16 mouse cellular contexts compared by ENCODE assay signal in the genomic region with DNA sequence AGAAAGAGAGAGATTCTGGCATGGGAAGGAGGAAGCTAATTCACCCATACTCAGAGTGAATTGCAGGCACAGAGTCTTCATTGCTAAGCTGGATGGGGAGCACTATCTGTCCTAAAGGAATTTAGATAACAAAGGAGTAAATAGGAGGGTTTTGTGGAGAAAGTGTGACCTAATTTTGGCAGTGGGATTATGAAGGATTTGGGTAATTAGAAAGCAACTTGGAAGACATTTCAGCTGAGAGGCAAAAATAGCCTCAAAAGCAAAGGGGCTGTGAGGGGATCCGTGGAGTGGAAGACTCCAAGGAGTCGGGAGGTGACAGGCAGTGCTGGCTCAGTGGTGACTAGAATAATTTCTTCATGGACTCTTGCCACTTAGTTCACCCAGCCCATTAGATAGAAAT.
DNase-seq lines count a peak whose midpoint lies in the region; ATAC-seq lines count a peak whose summit lies in the region.
"Had no signal": no experiment of that assay in that cellular context is flagged by ENCODE, and none has a peak within 500 bp of the region (broad histone marks: within the 10 kb centered on the region; RNA-seq: fewer than 3 reads in every experiment).

No protein-coding gene starts in this region.

- peak; percentile 7 for DNase-seq in retina, postnatal 1 day
- no peak for DNase-seq in retina, embryonic 14.5 days (ENCODE audit: low spot score)
- DNase-seq: adrenal gland, adult 2 months; adrenal gland, postnatal 10 days; adrenal gland, postnatal 25 days; cerebellum, adult 11-12 months; cerebellum, adult 2 months; cerebellum, adult 9-10 months; cerebellum, postnatal 10 days; cerebellum, postnatal 25 days had no signal

- no peaks in the 10 kb centered on the region for H3K27me3 ChIP-seq in forebrain, embryonic 16.5 days (replicated peaks; ENCODE audit: control insufficient read depth, insufficient read depth, low read length)
- H3K27me3 ChIP-seq in forebrain, embryonic 12.5 days, result no peaks in the 10 kb centered on the region
- H3K27me3 ChIP-seq in hindbrain, embryonic 12.5 days, result no peaks in the 10 kb centered on the region
- H3K27me3 ChIP-seq: embryonic facial prominence, embryonic 12.5 days; forebrain, embryonic 15.5 days had no signal

- H3K4me3 ChIP-seq in forebrain, embryonic 16.5 days (replicated peaks; ENCODE audit: low read length), result no peak overlapping the region
- H3K4me3 ChIP-seq in forebrain, embryonic 12.5 days (replicated peaks), result no peak overlapping the region
- H3K4me3 ChIP-seq in hindbrain, embryonic 12.5 days, result no peak overlapping the region
- H3K4me3 ChIP-seq: embryonic facial prominence, embryonic 10.5 days; embryonic facial prominence, embryonic 12.5 days; forebrain, embryonic 15.5 days had no signal

- H3K27ac ChIP-seq in forebrain, embryonic 16.5 days (ENCODE audit: low read length), result no peak overlapping the region
- no peak overlapping the region for H3K27ac ChIP-seq in forebrain, embryonic 12.5 days
- no peak overlapping the region for H3K27ac ChIP-seq in hindbrain, embryonic 12.5 days
- H3K27ac ChIP-seq: embryonic facial prominence, embryonic 10.5 days; embryonic facial prominence, embryonic 12.5 days; forebrain, embryonic 15.5 days had no signal

- peak; percentile 26; the same call in 1 of the 2 replicates for ATAC-seq in forebrain, embryonic 16.5 days
- no peak for ATAC-seq in forebrain, embryonic 12.5 days (ENCODE audit: low FRiP score)
- ATAC-seq in hindbrain, embryonic 12.5 days (ENCODE audit: low FRiP score), result no peak
- ATAC-seq: forebrain, embryonic 15.5 days had no signal

- H3K36me3 ChIP-seq in forebrain, embryonic 16.5 days (ENCODE audit: control insufficient read depth, insufficient read depth), result no peaks in the 10 kb centered on the region
- H3K36me3 ChIP-seq in forebrain, embryonic 12.5 days (replicated peaks), result no peaks in the 10 kb centered on the region
- H3K36me3 ChIP-seq in hindbrain, embryonic 12.5 days, result no peaks in the 10 kb centered on the region
- H3K36me3 ChIP-seq: embryonic facial prominence, embryonic 10.5 days; embryonic facial prominence, embryonic 12.5 days; forebrain, embryonic 15.5 days had no signal

- H3K4me1 ChIP-seq in forebrain, embryonic 16.5 days (replicated peaks; ENCODE audit: control insufficient read depth, insufficient read depth, low read length), result peaks cover 2% of the 10 kb centered on the region; the same call in 1 of the 2 replicates
- peaks cover 13% of the 10 kb centered on the region for H3K4me1 ChIP-seq in forebrain, embryonic 12.5 days
- 0 out of 2 replicates have a peak, but pooled peaks cover 4% of the 10 kb centered on the region for H3K4me1 ChIP-seq in hindbrain, embryonic 12.5 days
- H3K4me1 ChIP-seq: embryonic facial prominence, embryonic 10.5 days; embryonic facial prominence, embryonic 12.5 days had no signal

- H3K4me2 ChIP-seq in forebrain, embryonic 16.5 days (ENCODE audit: low read length), result no peak overlapping the region
- no peak overlapping the region for H3K4me2 ChIP-seq in forebrain, embryonic 12.5 days
- H3K4me2 ChIP-seq in hindbrain, embryonic 12.5 days (replicated peaks), result no peak overlapping the region
- H3K4me2 ChIP-seq: embryonic facial prominence, embryonic 12.5 days; forebrain, embryonic 15.5 days had no signal

- no peaks in the 10 kb centered on the region for H3K9me3 ChIP-seq in forebrain, embryonic 16.5 days (ENCODE audit: control insufficient read depth, low read length)
- no peaks in the 10 kb centered on the region for H3K9me3 ChIP-seq in forebrain, embryonic 12.5 days
- H3K9me3 ChIP-seq in hindbrain, embryonic 12.5 days (replicated peaks), result no peaks in the 10 kb centered on the region
- H3K9me3 ChIP-seq: embryonic facial prominence, embryonic 10.5 days; embryonic facial prominence, embryonic 12.5 days; forebrain, embryonic 15.5 days had no signal

- no peak overlapping the region for H3K9ac ChIP-seq in forebrain, embryonic 16.5 days (replicated peaks; ENCODE audit: low read depth, low read length)
- no peak overlapping the region for H3K9ac ChIP-seq in forebrain, embryonic 12.5 days
- H3K9ac ChIP-seq in hindbrain, embryonic 12.5 days, result no peak overlapping the region
- H3K9ac ChIP-seq: embryonic facial prominence, embryonic 12.5 days; forebrain, embryonic 15.5 days had no signal

- 8% methylated on average over 2 of the region's 2 CpGs for WGBS in forebrain, embryonic 16.5 days
- 13% methylated on average over 2 of the region's 2 CpGs for WGBS in forebrain, embryonic 12.5 days
- WGBS in hindbrain, embryonic 12.5 days, result 70% methylated on average over 2 of the region's 2 CpGs
